Mouse (Mus musculus): ENCODE measurements around the gene Ube2d1. TPM values are rescaled to one million over a fixed set of nuclear protein-coding genes. Genes with fewer than 3 reads are reported as not detected.

Gene Ube2d1
- total and polyA plus RNA-seq, 3 experiments, result 0.11 TPM; not detected in 2

- peaks cover 60% of the 10 kb centered on the region for H3K36me3 ChIP-seq (replicated peaks)
- H3K9me3 ChIP-seq (replicated peaks), result no peaks in the 10 kb centered on the region
- no peaks in the 10 kb centered on the region for H3K27me3 ChIP-seq (ENCODE audit: insufficient read depth, low read length)
- no peak for ATAC-seq (ENCODE audit: extremely low read depth, insufficient number of reproducible peaks, low FRiP score, poor library complexity, severe bottlenecking)
- DNase-seq (ENCODE audit: low spot score), result no peak
- no peak overlapping the region for H3K4me3 ChIP-seq (ENCODE audit: low read depth, low read length)
- H3K4me1 ChIP-seq (ENCODE audit: insufficient read depth, low read depth, low read length), result peaks cover 9% of the 10 kb centered on the region
- no peak for TF ChIP-seq GATA2 (IDR thresholded peaks at IDR 0.05; ENCODE audit: borderline replicate concordance, low read depth, low read length)
- no peak for TF ChIP-seq POLR2AphosphoS5 (IDR thresholded peaks at IDR 0.05; ENCODE audit: insufficient replicate concordance, low read depth, low read length)
- TF ChIP-seq TAL1 (conservative IDR thresholded peaks at IDR 0.05; ENCODE audit: low read depth, low read length), result no peak
- no peak for TF ChIP-seq CTCF (IDR thresholded peaks at IDR 0.05; ENCODE audit: low read depth, low read length)
- no peak for TF ChIP-seq GATA1 (IDR thresholded peaks at IDR 0.05; ENCODE audit: borderline replicate concordance, low read length)
Observed at GRCm38 (mm10) chr10:71328870-71329269, 43.8 kb upstream of the Ube2d1 start.

GRCm38 (mm10) chr10:71328382-71328781, 43.3 kb upstream of the Ube2d1 start:
- H3K4me1 ChIP-seq (ENCODE audit: insufficient read depth, low read depth, low read length), result peaks cover 9% of the 10 kb centered on the region
- TF ChIP-seq GATA2 (IDR thresholded peaks at IDR 0.05; ENCODE audit: borderline replicate concordance, low read depth, low read length) (no peak), POLR2AphosphoS5 (IDR thresholded peaks at IDR 0.05; ENCODE audit: insufficient replicate concordance, low read depth, low read length) (no peak), TAL1 (conservative IDR thresholded peaks at IDR 0.05; ENCODE audit: low read depth, low read length) (no peak), GATA1 (IDR thresholded peaks at IDR 0.05; ENCODE audit: borderline replicate concordance, low read length) (no peak), CTCF (IDR thresholded peaks at IDR 0.05; ENCODE audit: low read depth, low read length) (no peak)
- no peak overlapping the region for H3K4me3 ChIP-seq (ENCODE audit: low read depth, low read length)
- ATAC-seq (ENCODE audit: extremely low read depth, insufficient number of reproducible peaks, low FRiP score, poor library complexity, severe bottlenecking), result no peak
- H3K36me3 ChIP-seq (replicated peaks), result peaks cover 56% of the 10 kb centered on the region
- no peaks in the 10 kb centered on the region for H3K27me3 ChIP-seq (ENCODE audit: insufficient read depth, low read length)
- H3K9me3 ChIP-seq (replicated peaks), result no peaks in the 10 kb centered on the region
- DNase-seq (ENCODE audit: low spot score), result no peak

GRCm38 (mm10) chr10:71327386-71327785, 42.3 kb upstream of the Ube2d1 start:
- DNase-seq (ENCODE audit: low spot score), result no peak
- no peak for TF ChIP-seq TAL1 (conservative IDR thresholded peaks at IDR 0.05; ENCODE audit: low read depth, low read length)
- TF ChIP-seq POLR2AphosphoS5 (IDR thresholded peaks at IDR 0.05; ENCODE audit: insufficient replicate concordance, low read depth, low read length), result no peak
- no peak for TF ChIP-seq GATA1 (IDR thresholded peaks at IDR 0.05; ENCODE audit: borderline replicate concordance, low read length)
- no peak for TF ChIP-seq CTCF (IDR thresholded peaks at IDR 0.05; ENCODE audit: low read depth, low read length)
- TF ChIP-seq GATA2 (IDR thresholded peaks at IDR 0.05; ENCODE audit: borderline replicate concordance, low read depth, low read length), result no peak
- Histone ChIP-seq H3K9me3 (replicated peaks) (no peaks in the 10 kb centered on the region), H3K4me1 (ENCODE audit: insufficient read depth, low read depth, low read length) (peaks cover 3% of the 10 kb centered on the region; the same call in 1 of the 2 replicates), H3K27me3 (ENCODE audit: insufficient read depth, low read length) (no peaks in the 10 kb centered on the region), H3K36me3 (replicated peaks) (peaks cover 46% of the 10 kb centered on the region), H3K4me3 (ENCODE audit: low read depth, low read length) (no peak overlapping the region)
- no peak for ATAC-seq (ENCODE audit: extremely low read depth, insufficient number of reproducible peaks, low FRiP score, poor library complexity, severe bottlenecking)

- Histone ChIP-seq H3K36me3 (replicated peaks) (peaks cover 40% of the 10 kb centered on the region), H3K4me1 (ENCODE audit: insufficient read depth, low read depth, low read length) (peaks cover 3% of the 10 kb centered on the region; the same call in 1 of the 2 replicates), H3K4me3 (ENCODE audit: low read depth, low read length) (no peak overlapping the region), H3K27me3 (ENCODE audit: insufficient read depth, low read length) (no peaks in the 10 kb centered on the region), H3K9me3 (replicated peaks) (no peaks in the 10 kb centered on the region)
- ATAC-seq (ENCODE audit: extremely low read depth, insufficient number of reproducible peaks, low FRiP score, poor library complexity, severe bottlenecking) (peak; percentile 55; the same call in 1 of the 2 replicates), DNase-seq (ENCODE audit: low spot score) (peak; percentile 52)
- no peak for TF ChIP-seq GATA1 (IDR thresholded peaks at IDR 0.05; ENCODE audit: borderline replicate concordance, low read length)
- peak; percentile 78 for TF ChIP-seq CTCF (IDR thresholded peaks at IDR 0.05; ENCODE audit: low read depth, low read length)
- no peak for TF ChIP-seq TAL1 (conservative IDR thresholded peaks at IDR 0.05; ENCODE audit: low read depth, low read length)
- TF ChIP-seq POLR2AphosphoS5 (IDR thresholded peaks at IDR 0.05; ENCODE audit: insufficient replicate concordance, low read depth, low read length), result no peak
- no peak for TF ChIP-seq GATA2 (IDR thresholded peaks at IDR 0.05; ENCODE audit: borderline replicate concordance, low read depth, low read length)
Observed at GRCm38 (mm10) chr10:71326789-71327188, 41.7 kb upstream of the Ube2d1 start.

- no peak for ATAC-seq (ENCODE audit: extremely low read depth, insufficient number of reproducible peaks, low FRiP score, poor library complexity, severe bottlenecking)
- peaks cover 3% of the 10 kb centered on the region; the same call in 1 of the 2 replicates for H3K4me1 ChIP-seq (ENCODE audit: insufficient read depth, low read depth, low read length)
- H3K4me3 ChIP-seq (ENCODE audit: low read depth, low read length), result no peak overlapping the region
- TF ChIP-seq TAL1 (conservative IDR thresholded peaks at IDR 0.05; ENCODE audit: low read depth, low read length), result no peak
- no peak for TF ChIP-seq GATA1 (IDR thresholded peaks at IDR 0.05; ENCODE audit: borderline replicate concordance, low read length)
- no peak for TF ChIP-seq CTCF (IDR thresholded peaks at IDR 0.05; ENCODE audit: low read depth, low read length)
- H3K27me3 ChIP-seq (ENCODE audit: insufficient read depth, low read length), result no peaks in the 10 kb centered on the region
- H3K9me3 ChIP-seq (replicated peaks), result no peaks in the 10 kb centered on the region
- no peak for DNase-seq (ENCODE audit: low spot score)
- peaks cover 34% of the 10 kb centered on the region for H3K36me3 ChIP-seq (replicated peaks)
Observed at GRCm38 (mm10) chr10:71326123-71326522, 41.1 kb upstream of the Ube2d1 start.

GRCm38 (mm10) chr10:71323669-71324068, 38.6 kb upstream of the Ube2d1 start:
- H3K9me3 ChIP-seq (replicated peaks), result no peaks in the 10 kb centered on the region
- no peaks in the 10 kb centered on the region for H3K27me3 ChIP-seq (ENCODE audit: insufficient read depth, low read length)
- H3K36me3 ChIP-seq (replicated peaks), result peaks cover 10% of the 10 kb centered on the region
- peaks cover 3% of the 10 kb centered on the region; the same call in 1 of the 2 replicates for H3K4me1 ChIP-seq (ENCODE audit: insufficient read depth, low read depth, low read length)
- H3K4me3 ChIP-seq (ENCODE audit: low read depth, low read length), result no peak overlapping the region
- TF ChIP-seq CTCF (IDR thresholded peaks at IDR 0.05; ENCODE audit: low read depth, low read length) (no peak), TAL1 (conservative IDR thresholded peaks at IDR 0.05; ENCODE audit: low read depth, low read length) (no peak), POLR2AphosphoS5 (IDR thresholded peaks at IDR 0.05; ENCODE audit: insufficient replicate concordance, low read depth, low read length) (no peak), GATA2 (IDR thresholded peaks at IDR 0.05; ENCODE audit: borderline replicate concordance, low read depth, low read length) (no peak), GATA1 (IDR thresholded peaks at IDR 0.05; ENCODE audit: borderline replicate concordance, low read length) (no peak)
- no peak for DNase-seq (ENCODE audit: low spot score)
- ATAC-seq (ENCODE audit: extremely low read depth, insufficient number of reproducible peaks, low FRiP score, poor library complexity, severe bottlenecking), result no peak
